Mouse (Mus musculus): Measurements from ENCODE around the gene Eapp. TPM values are rescaled to one million over a fixed set of nuclear protein-coding genes. Genes with fewer than 3 reads are reported as not detected.

Gene Eapp
- polyA plus RNA-seq, 1 experiment: 57.8 TPM

- H3K9me3 ChIP-seq: no peaks in the 10 kb centered on the region
- TF ChIP-seq FLI1 (IDR thresholded peaks at IDR 0.05; ENCODE audit: low read length) (no peak), GATA1 (IDR thresholded peaks at IDR 0.05; ENCODE audit: borderline replicate concordance, low read length) (no peak)
- no peak overlapping the region for H3K4me3 ChIP-seq (replicated peaks)
- no peaks in the 10 kb centered on the region for H3K36me3 ChIP-seq (replicated peaks; ENCODE audit: low read length)
- peaks cover 35% of the 10 kb centered on the region for H3K4me1 ChIP-seq
- peaks cover 2% of the 10 kb centered on the region for H3K27me3 ChIP-seq (replicated peaks)
Observed at GRCm38 (mm10) chr12:54699394-54699793, 3.7 kb upstream of the Eapp start.

- peaks cover 5% of the 10 kb centered on the region for H3K36me3 ChIP-seq (replicated peaks; ENCODE audit: low read length)
- TF ChIP-seq GATA1 (IDR thresholded peaks at IDR 0.05; ENCODE audit: borderline replicate concordance, low read length): no peak
- no peak for TF ChIP-seq FLI1 (IDR thresholded peaks at IDR 0.05; ENCODE audit: low read length)
- H3K4me1 ChIP-seq: peaks cover 46% of the 10 kb centered on the region
- no peaks in the 10 kb centered on the region for H3K9me3 ChIP-seq
- H3K27me3 ChIP-seq (replicated peaks): peaks cover 2% of the 10 kb centered on the region
- H3K4me3 ChIP-seq (replicated peaks): no peak overlapping the region
Observed at GRCm38 (mm10) chr12:54697791-54698250, 2.1 kb upstream of the Eapp start.

- H3K9me3 ChIP-seq: no peaks in the 10 kb centered on the region
- peaks cover 12% of the 10 kb centered on the region for H3K36me3 ChIP-seq (replicated peaks; ENCODE audit: low read length)
- TF ChIP-seq FLI1 (IDR thresholded peaks at IDR 0.05; ENCODE audit: low read length): no peak
- TF ChIP-seq GATA1 (IDR thresholded peaks at IDR 0.05; ENCODE audit: borderline replicate concordance, low read length): no peak
- peaks cover 46% of the 10 kb centered on the region for H3K4me1 ChIP-seq
- peak overlapping the region; percentile 16 for H3K4me3 ChIP-seq (replicated peaks)
- H3K27me3 ChIP-seq (replicated peaks): no peaks in the 10 kb centered on the region
Observed at GRCm38 (mm10) chr12:54697003-54697597, 1.4 kb upstream of the Eapp start.

- Histone ChIP-seq H3K27me3 (replicated peaks) (no peaks in the 10 kb centered on the region), H3K9me3 (no peaks in the 10 kb centered on the region), H3K4me1 (peaks cover 46% of the 10 kb centered on the region), H3K4me3 (replicated peaks) (peak overlapping the region; percentile 100), H3K36me3 (replicated peaks; ENCODE audit: low read length) (peaks cover 18% of the 10 kb centered on the region)
- TF ChIP-seq GATA1 (IDR thresholded peaks at IDR 0.05; ENCODE audit: borderline replicate concordance, low read length) (no peak), FLI1 (IDR thresholded peaks at IDR 0.05; ENCODE audit: low read length) (no peak)
Observed at GRCm38 (mm10) chr12:54696242-54697002, 725 bp upstream of the Eapp start.

GRCm38 (mm10) chr12:54694847-54695510 lies 718 bp downstream of the Eapp start:
- H3K4me3 ChIP-seq (replicated peaks): peak overlapping the region; percentile 100
- H3K9me3 ChIP-seq: no peaks in the 10 kb centered on the region
- no peak for TF ChIP-seq FLI1 (IDR thresholded peaks at IDR 0.05; ENCODE audit: low read length)
- TF ChIP-seq GATA1 (IDR thresholded peaks at IDR 0.05; ENCODE audit: borderline replicate concordance, low read length): no peak
- H3K27me3 ChIP-seq (replicated peaks): no peaks in the 10 kb centered on the region
- H3K4me1 ChIP-seq: peaks cover 45% of the 10 kb centered on the region
- peaks cover 31% of the 10 kb centered on the region for H3K36me3 ChIP-seq (replicated peaks; ENCODE audit: low read length)

- Histone ChIP-seq H3K36me3 (replicated peaks; ENCODE audit: low read length) (peaks cover 87% of the 10 kb centered on the region), H3K27me3 (replicated peaks) (no peaks in the 10 kb centered on the region)
Observed at GRCm38 (mm10) chr12:54689082-54689481, 6.6 kb downstream of the Eapp start.

GRCm38 (mm10) chr12:54683182-54683581 lies 12.5 kb downstream of the Eapp start:
- Histone ChIP-seq H3K4me1 (peaks cover 6% of the 10 kb centered on the region), H3K27me3 (replicated peaks) (no peaks in the 10 kb centered on the region), H3K9me3 (no peaks in the 10 kb centered on the region), H3K36me3 (replicated peaks; ENCODE audit: low read length) (peaks cover 71% of the 10 kb centered on the region), H3K4me3 (replicated peaks) (no peak overlapping the region)
- TF ChIP-seq FLI1 (IDR thresholded peaks at IDR 0.05; ENCODE audit: low read length) (no peak), GATA1 (IDR thresholded peaks at IDR 0.05; ENCODE audit: borderline replicate concordance, low read length) (no peak)

More at GRCm38 (mm10) chr12:54689082-54689481, 6.6 kb downstream of the Eapp start:
- H3K4me3 ChIP-seq (replicated peaks): no peak overlapping the region
- peaks cover 11% of the 10 kb centered on the region for H3K4me1 ChIP-seq
- TF ChIP-seq FLI1 (IDR thresholded peaks at IDR 0.05; ENCODE audit: low read length): no peak
- no peak for TF ChIP-seq GATA1 (IDR thresholded peaks at IDR 0.05; ENCODE audit: borderline replicate concordance, low read length)
- no peaks in the 10 kb centered on the region for H3K9me3 ChIP-seq

- Histone ChIP-seq H3K9me3 (no peaks in the 10 kb centered on the region), H3K4me1 (0 out of 2 replicates have a peak, but pooled peaks cover 4% of the 10 kb centered on the region), H3K4me3 (replicated peaks) (no peak overlapping the region), H3K36me3 (replicated peaks; ENCODE audit: low read length) (peaks cover 84% of the 10 kb centered on the region), H3K27me3 (replicated peaks) (no peaks in the 10 kb centered on the region)
- no peak for TF ChIP-seq FLI1 (IDR thresholded peaks at IDR 0.05; ENCODE audit: low read length)
- TF ChIP-seq GATA1 (IDR thresholded peaks at IDR 0.05; ENCODE audit: borderline replicate concordance, low read length): no peak
Observed at GRCm38 (mm10) chr12:54676709-54677108, 19.0 kb downstream of the Eapp start.

- no peaks in the 10 kb centered on the region for H3K9me3 ChIP-seq
- H3K4me1 ChIP-seq: peaks cover 4% of the 10 kb centered on the region; the same call in 1 of the 2 replicates
- H3K27me3 ChIP-seq (replicated peaks): no peaks in the 10 kb centered on the region
- no peak overlapping the region for H3K4me3 ChIP-seq (replicated peaks)
- TF ChIP-seq FLI1 (IDR thresholded peaks at IDR 0.05; ENCODE audit: low read length): no peak
- no peak for TF ChIP-seq GATA1 (IDR thresholded peaks at IDR 0.05; ENCODE audit: borderline replicate concordance, low read length)
- H3K36me3 ChIP-seq (replicated peaks; ENCODE audit: low read length): peaks cover 92% of the 10 kb centered on the region
Observed at GRCm38 (mm10) chr12:54675396-54675795, 20.3 kb downstream of the Eapp start.
